Mouse (Mus musculus) bone marrow, adult 2 months (tissue): ENCODE data around the gene Terb2. TPM values are rescaled to one million over a fixed set of nuclear protein-coding genes. Genes with fewer than 3 reads are reported as not detected.

Experiments
- H3K27ac ChIP-seq: fragments of 200-500 bp; 2 replicates; pipeline ENCODE4 v1.5.1; 2012; ENCODE audit warnings: low read depth, mild to moderate bottlenecking, control low read depth, inconsistent platforms, low read length; ENCODE audit not compliant: control insufficient read depth, poor library complexity, insufficient read depth
- H3K4me1 ChIP-seq: fragments of 200-500 bp; 2 replicates; pipeline ENCODE4 v1.6.1; 2011; ENCODE audit warnings: low read length; ENCODE audit not compliant: control insufficient read depth, insufficient read depth
- H3K4me3 ChIP-seq: fragments of 200-500 bp; replicated peaks from 2 replicates; pipeline ENCODE3; 2011; ENCODE audit warnings: mild to moderate bottlenecking, low read depth, low read length, control low read depth; ENCODE audit not compliant: control insufficient read depth
- CTCF ChIP-seq: fragments of 200-500 bp; IDR thresholded peaks from 2 replicates; pipeline ENCODE4 v1.5.1; 2011; ENCODE audit warnings: low read length, control low read depth; ENCODE audit not compliant: control insufficient read depth, insufficient read depth
- POLR2A ChIP-seq: fragments of 200-500 bp; IDR thresholded peaks from 2 replicates; pipeline ENCODE4 v1.6.1; 2011; ENCODE audit warnings: low read depth, mild to moderate bottlenecking, control low read depth, low read length, borderline replicate concordance; ENCODE audit not compliant: control insufficient read depth
- WGBS: fragments of 180-500 bp; shearing (Covaris S2); methylation state at CpG from one replicate; pipeline ENCODE4 v1.1.7; 2018; 5-methylcytosine and 5-hydroxymethylcytosine counted together
- polyA plus RNA-seq: library from polyadenylated mRNA; stranded (reverse); fragments of >200 nt; gene quantifications from 2 replicates; pipeline ENCODE4 v1.2.4, GENCODE M21; 2011; ENCODE audit warnings: low replicate concordance; ENCODE audit not compliant: missing spikeins, insufficient read depth, insufficient read length

Gene Terb2
- not detected in 2 replicates for polyA plus RNA-seq

- WGBS: 86% methylated on average over 17 of the region's 17 CpGs
- Histone ChIP-seq H3K4me1 (no peaks in the 10 kb centered on the region), H3K27ac (no peak within 1 kb of the TSS), H3K4me3 (no peak within 1 kb of the TSS)
- no peak for TF ChIP-seq CTCF
- no peak for TF ChIP-seq POLR2A
Observed at GRCm38 (mm10) chr2:122186106-122186505, at the start of gene Terb2, which contains the start of gene Patl2. Gene Terb2, plus strand, starts transcription at chr2:122186272. Gene Patl2, minus strand, starts transcription at chr2:122186189.

- Histone ChIP-seq H3K27ac (no peak overlapping the region), H3K4me1 (no peaks in the 10 kb centered on the region; the same call in 1 of the 2 replicates), H3K4me3 (no peak overlapping the region)
- TF ChIP-seq CTCF: no peak
- no peak for TF ChIP-seq POLR2A
- 23% methylated on average over 5 of the region's 5 CpGs for WGBS
Observed at GRCm38 (mm10) chr2:122137839-122138465, 48.1 kb upstream of the Terb2 start.

DNA sequence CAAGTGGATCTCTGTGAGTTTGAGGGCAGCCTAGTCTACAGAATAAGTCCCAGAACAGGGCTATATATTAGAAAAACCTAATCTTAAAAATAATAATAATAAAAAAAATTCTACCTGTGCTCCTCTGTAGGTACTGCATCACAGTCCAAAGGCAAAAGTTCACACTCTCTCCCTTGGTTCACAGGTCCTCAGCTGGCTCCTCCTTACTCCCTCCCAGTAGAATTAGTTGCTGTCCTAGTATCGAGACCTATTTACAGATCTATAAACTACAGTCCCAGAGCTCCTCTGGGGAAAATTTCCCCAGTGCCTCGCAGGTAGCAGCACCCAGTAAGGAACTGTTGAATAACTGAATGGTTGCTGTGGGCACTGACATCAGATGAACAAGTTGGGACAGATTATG, 45.3 kb upstream of the Terb2 start:
- Histone ChIP-seq H3K27ac (no peak overlapping the region), H3K4me1 (no peaks in the 10 kb centered on the region; the same call in 1 of the 2 replicates), H3K4me3 (no peak overlapping the region)
- 75% methylated on average over 2 of the region's 2 CpGs for WGBS
- TF ChIP-seq CTCF (no peak), POLR2A (no peak)

DNA sequence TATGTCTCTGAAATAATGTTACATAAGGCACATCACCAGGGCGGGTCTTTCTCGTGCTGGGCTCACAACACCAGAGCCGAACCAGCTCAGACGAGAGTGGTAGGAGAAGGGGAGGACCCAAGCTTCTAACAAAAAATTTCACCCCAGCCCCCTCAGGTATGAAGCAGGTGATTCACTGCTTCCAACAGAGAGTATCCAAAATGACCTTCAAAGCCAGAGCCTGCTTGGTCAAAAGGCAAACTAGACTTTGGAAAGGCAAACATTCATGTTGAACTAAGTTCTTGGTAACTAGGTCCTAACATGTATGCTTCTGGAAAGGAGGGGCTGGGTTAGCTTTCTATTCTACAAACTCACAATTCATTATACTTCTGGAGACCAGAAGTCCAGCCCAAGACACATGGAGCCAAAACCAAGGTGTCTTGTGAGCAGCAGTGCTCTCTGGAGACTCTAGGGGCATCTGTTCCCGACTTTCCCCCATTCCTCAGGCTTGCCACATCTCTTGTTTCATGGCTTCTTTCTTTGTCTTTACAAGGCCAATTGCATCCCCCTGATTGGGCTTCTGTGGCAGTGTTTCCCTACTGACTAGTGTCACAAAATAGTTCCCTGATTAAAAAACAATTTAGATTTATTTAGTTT, 44.6 kb upstream of the Terb2 start:
- TF ChIP-seq POLR2A (no peak), CTCF (no peak)
- no peaks in the 10 kb centered on the region; the same call in 1 of the 2 replicates for H3K4me1 ChIP-seq
- no peak overlapping the region for H3K27ac ChIP-seq
- WGBS: 79% methylated on average over 5 of the region's 5 CpGs
- no peak overlapping the region for H3K4me3 ChIP-seq

- Histone ChIP-seq H3K27ac (peak overlapping the region; percentile 23; the same call in 1 of the 2 replicates), H3K4me3 (no peak overlapping the region), H3K4me1 (peaks cover 2% of the 10 kb centered on the region; the same call in 1 of the 2 replicates)
- 58% methylated on average over 3 of the region's 3 CpGs for WGBS
- TF ChIP-seq CTCF (no peak), POLR2A (no peak)
Observed at GRCm38 (mm10) chr2:122143111-122143510, 43.0 kb upstream of the Terb2 start.

DNA sequence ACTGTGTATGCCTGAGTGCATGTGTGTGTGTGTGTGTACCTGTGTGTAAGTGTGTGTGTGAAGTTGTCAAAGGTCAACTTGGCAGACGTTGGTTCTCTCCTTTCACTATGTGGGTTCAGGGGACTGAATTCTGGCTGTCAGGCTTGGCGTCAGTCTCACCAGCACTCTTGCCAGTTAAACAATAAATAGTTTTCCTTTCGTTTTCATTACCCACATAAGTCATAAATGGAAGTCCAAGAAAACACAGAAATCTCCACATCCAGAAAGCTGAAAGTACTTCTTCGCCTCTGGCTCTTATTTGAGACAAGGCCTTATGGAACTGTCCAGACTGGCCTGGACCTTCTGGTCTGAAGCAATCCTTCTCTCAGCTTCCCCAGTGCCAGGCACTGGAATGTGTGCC, 40.3 kb upstream of the Terb2 start:
- TF ChIP-seq CTCF (no peak), POLR2A (no peak)
- Histone ChIP-seq H3K4me3 (no peak overlapping the region), H3K4me1 (peaks cover 2% of the 10 kb centered on the region; the same call in 1 of the 2 replicates), H3K27ac (no peak overlapping the region)
- WGBS: 16% methylated on average over 4 of the region's 4 CpGs

GRCm38 (mm10) chr2:122146687-122147086, 39.4 kb upstream of the Terb2 start:
- no peak for TF ChIP-seq CTCF
- TF ChIP-seq POLR2A: 0 out of 2 replicates have a peak, but pooled peaks have one; percentile 21
- H3K4me3 ChIP-seq: peak overlapping the region; percentile 64

GRCm38 (mm10) chr2:122147508-122148241, 38.4 kb upstream of the Terb2 start, which contains the start of gene B2m:
Gene B2m, plus strand, starts transcription at chr2:122147686.
- TF ChIP-seq POLR2A: peak; percentile 100
- no peak for TF ChIP-seq CTCF
- peaks cover 6% of the 10 kb centered on the region; the same call in 1 of the 2 replicates for H3K4me1 ChIP-seq
- under 1% methylated on average over 40 of the region's 40 CpGs for WGBS
- peak within 1 kb of the TSS; percentile 86 for H3K4me3 ChIP-seq
- peak within 1 kb of the TSS; percentile 96 for H3K27ac ChIP-seq

More at GRCm38 (mm10) chr2:122146687-122147086, 39.4 kb upstream of the Terb2 start:
- Histone ChIP-seq H3K4me1 (peaks cover 4% of the 10 kb centered on the region; the same call in 1 of the 2 replicates), H3K27ac (peak overlapping the region; percentile 90)
- 10% methylated on average over 6 of the region's 6 CpGs for WGBS
